Mouse (Mus musculus) heart, postnatal 25 days (tissue): Measurements from ENCODE around the gene Gm960. TPM values are rescaled to one million over a fixed set of nuclear protein-coding genes. Genes with fewer than 3 reads are reported as not detected.

Experiments used
- DNase-seq: peaks from one replicate; pipeline ENCODE4 v3.0.0; 2022; ENCODE audit warnings: low spot score
- intact Hi-C: fragments of 180-260 bp; cut with DNase I; formaldehyde crosslinking; loops from one replicate; pipeline ENCODE4 v1.15.1; 2025
- total RNA-seq, 2 experiments: library from RNA; stranded (reverse); gene quantifications; 2 replicates each; pipeline ENCODE4 v1.2.3; 2021

Gm960 gene
- total RNA-seq, 2 experiments from 2014 or later = not detected

DNA sequence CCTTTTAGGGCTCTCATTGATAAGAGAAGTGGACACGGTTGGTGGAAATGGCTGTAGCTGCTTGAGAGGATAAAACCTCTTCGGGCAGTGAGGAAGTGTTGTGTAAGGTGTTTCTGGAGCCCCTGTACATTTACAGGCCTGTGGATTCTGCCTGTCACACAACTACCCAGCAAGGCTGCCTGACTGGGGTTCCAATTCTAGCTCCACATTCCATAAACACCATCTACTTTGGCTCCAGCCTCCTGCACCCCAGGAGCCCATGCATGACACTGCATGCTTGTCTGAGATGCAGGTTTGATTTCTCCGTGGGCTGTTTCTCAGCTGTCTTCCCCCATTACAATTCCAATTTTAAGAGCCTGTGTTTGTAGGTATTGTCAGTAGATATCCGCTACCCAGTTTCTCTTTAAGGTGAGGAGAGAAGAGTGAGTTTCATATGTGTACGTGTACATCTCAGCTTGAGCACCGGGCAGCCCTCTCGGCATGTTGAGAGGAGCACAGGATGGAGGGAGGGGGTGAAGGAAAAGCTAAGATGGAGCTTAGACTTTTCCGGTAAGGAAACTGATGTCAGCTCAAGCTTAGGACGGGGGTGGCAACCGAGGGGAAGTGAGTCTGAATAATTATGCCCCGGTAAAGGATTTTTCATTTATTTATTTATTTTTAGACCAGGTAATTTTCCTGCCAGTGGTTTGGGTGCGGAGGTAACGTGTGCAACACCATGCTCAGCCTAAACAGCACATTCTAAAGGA lies 14.5 kb upstream of the Gm960 start:
- DNase-seq = no peak
- intact Hi-C loops = no loop called here

DNA sequence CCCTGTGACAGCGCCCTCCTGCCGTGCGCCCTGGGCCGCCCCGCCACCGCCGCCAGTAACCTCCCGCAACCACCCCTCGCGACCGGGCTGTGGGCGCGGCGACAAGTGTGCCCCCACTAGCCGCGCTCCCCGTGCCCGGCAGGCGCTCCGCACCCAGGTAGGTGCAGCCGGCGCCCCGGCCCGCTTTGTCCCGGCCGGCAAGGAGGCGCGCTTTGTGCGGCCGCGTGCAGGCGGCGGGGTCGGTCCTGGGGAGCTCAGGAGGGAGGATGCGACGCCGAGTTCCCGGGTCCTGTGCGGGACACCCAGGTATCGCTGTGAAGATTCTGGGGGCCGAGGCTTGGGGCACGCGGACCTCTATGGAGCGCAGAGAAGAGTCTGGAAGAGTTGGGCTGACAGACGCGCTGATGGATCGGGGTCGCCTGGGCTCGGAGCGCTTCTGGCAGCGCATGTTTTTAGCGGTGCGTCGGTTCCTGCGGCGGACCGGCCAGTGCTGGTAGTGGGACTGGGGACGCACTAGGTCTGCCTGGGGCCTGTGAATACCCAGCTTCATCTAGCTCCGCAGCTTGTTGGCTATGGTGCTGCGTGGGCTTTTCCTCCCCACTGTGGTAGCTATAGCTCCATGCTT lies 13.8 kb upstream of the Gm960 start:
- intact Hi-C loops = no loop called here
- no peak for DNase-seq

DNA sequence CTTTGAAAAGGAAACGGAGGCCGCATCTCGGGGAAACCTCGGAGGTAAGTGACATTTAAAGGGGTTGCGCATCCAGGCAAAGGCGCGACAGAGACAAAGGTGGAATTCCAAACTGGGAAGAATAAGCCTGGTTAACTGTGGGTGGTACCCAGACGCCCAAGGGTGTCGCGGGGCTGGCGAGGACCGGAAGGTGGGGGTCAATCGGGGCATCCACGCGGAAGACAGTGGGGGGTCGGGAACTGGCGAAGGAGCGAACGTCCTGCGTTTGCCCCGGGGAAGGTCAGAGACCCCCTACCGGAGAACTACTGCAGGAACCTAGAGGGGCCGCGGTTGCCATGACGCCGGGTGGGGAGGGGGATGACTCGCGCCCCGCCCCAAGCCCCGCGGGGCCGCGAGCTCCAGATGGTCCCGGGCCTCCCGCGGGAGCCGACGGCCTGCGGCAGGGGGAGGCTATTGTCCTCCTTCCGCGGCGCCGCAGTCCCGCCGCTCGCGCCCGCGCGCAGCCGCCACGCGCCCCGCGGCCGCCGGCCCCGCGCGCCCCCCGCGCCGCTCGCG lies 13.2 kb upstream of the Gm960 start:
- DNase-seq = no peak
- intact Hi-C loops = no loop called here

DNA sequence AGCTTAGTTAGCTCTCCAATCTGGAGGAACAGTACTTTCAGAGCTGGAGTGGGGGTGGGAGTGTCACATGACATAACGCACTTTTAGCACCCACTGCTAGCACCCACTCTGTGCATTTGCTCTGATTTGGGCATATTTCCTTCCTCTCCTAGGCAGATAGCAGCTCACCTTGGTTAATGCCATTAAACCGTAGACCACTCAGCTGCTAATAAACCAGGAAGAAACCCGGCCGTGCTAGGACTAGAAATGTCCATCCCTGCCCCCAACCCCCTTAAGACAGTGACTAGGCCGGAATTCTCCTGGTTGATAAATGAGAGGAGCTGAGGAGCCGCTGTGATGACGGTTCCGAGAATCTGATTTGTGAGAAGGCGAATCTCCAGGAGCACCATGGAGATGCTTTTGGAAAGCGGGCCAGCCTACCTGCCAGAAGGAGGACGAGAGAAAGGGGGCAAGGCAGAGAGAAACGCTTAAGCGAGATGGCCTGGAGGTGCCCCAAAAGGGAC lies 12.7 kb upstream of the Gm960 start, which contains the start of gene Sptbn2:
Sptbn2 (plus strand) TSS at position 70 of the 503 bp plus-strand sequence.
- no peak for DNase-seq
- intact Hi-C loops = no loop called here

DNA sequence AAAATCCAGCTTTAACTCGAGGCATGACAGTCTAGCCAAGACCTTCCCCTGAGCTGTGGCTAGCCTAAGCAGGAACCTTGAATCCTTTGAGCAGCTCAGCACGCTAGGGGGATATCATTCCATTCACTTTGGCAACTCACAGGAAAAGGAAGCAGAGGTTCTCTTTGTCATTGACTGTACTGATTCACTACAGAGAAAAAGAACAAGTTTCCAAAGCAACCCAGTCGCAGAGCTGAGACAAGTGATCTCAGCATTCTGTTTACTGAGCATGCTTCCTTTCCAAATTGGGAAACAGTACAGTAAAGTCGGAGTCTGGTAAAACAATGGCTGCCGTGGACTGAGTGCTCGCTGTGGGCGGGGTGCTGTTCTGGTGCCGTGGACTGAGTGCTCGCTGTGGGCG lies 10.3 kb upstream of the Gm960 start:
- intact Hi-C loops = no loop called here
- DNase-seq = no peak

DNA sequence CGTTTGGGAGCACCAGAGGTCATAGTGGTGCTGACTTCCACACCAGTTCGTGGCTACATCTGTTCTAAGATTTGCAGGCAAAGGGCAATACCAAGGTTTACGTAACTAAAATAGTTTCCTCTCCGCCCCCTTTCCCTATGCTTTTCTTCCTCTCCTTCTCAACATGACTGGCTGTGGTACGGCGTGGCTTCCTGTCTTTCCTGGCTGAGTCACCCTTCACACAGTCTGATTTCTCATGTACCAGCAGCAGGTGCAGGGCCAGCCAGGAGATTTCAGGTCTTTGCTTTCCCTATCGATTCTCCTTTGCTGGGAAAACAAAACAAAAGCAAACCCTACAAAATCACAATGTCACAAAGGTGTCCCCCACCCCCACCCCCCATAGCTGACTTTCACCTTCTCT lies 2.8 kb upstream of the Gm960 start:
- no peak for DNase-seq
- intact Hi-C loops = no loop called here

DNA sequence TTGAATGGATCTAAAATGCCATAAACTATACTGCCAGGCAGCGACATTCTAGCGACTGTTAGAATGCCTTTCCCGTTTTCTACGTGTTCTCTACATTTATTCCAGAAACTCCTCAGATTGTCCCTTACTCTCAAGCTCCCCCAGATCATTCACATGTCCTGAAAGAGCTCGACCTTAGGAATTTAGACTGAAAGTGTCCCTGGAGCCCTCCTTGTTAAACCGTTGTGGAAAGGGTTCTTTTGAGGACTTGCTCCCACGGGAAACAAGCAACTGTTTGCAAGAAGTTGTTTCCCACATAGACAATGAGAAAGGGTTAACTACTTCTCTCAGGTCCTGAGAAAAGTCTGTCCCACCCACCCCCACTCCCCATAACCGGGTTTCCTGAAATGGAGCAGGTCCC lies 2.2 kb upstream of the Gm960 start:
- intact Hi-C loops = no loop called here
- DNase-seq = no peak

DNA sequence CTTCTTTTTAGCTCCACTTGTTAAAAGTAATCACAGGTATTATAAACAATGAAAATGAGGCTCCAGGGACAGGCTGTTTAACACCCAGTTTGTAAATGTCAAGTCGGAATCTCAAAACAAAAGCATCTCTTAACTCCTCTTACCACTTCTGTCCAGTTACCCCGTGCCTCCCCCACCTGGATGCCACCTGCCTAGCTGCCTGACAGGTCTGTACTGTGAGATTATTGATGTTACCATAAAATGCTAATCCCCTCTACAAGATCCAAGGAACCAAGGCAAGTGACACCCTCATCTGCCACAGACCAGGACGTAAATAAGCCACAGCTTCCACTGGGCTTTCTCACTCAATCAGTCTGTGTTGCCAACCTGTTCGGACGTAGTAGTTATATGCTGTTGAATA lies 1.4 kb upstream of the Gm960 start:
- DNase-seq = no peak
- intact Hi-C loops = no loop called here

DNA sequence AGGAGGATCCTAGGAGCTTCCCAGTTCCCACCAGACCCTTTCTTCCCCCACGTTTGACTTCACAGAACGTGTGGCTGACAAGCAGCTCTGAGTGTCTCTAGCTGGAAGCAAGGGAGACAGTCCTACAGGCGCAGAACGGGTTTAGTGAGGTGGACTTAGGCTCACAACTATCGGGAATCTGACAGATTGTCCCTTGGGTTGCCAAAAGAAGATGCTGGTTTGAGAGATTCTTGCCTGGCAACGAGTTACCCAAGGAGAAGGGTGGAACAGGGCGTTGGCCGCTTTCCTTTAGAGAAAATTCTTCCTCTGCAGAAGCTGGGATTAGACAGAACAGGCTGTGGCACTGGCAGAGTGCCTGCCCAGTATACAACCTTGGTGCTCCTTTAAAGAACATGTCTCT lies 388 bp upstream of the Gm960 start:
- DNase-seq = no peak
- intact Hi-C loops = no loop called here

DNA sequence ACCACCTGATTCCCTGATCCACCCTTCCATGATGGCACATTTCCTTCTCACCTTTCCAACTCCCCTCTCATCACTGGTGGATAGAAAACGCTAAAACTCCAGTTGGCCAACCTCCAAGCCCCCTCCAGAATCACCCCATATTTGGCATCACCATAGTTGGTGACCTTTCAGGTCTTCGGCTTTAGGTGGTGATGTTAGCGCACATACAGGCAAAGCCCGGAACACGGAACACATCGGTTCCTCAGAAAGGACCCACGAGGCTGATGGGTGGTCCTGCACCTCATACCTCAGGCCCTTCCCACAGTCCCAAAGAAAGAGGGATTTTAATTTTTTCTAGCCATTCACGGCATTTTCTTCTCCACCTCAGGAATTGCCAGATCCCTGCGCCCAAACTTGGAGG lies 747 bp downstream of the Gm960 start:
- DNase-seq = no peak
- intact Hi-C loops = no loop called here

DNA sequence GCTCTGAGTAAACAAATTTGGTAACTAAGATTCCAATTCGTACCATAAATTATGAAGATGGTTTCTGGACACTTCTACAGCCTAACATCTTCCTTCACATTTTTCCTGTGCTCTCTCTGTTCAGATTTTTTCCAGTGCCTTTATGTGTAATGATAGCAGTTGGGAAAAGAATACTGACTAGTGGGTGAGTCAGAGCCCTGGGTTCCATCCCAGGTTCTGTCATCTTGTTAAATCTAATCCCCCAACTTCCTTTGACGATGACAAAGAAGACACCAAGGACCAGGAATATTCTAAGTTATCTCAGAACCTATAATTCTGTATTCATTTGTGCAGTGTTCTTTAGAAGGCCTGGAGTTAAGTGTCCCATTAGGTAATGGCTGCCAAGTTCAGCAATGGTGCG lies 1.3 kb downstream of the Gm960 start:
- intact Hi-C loops = no loop called here

DNA sequence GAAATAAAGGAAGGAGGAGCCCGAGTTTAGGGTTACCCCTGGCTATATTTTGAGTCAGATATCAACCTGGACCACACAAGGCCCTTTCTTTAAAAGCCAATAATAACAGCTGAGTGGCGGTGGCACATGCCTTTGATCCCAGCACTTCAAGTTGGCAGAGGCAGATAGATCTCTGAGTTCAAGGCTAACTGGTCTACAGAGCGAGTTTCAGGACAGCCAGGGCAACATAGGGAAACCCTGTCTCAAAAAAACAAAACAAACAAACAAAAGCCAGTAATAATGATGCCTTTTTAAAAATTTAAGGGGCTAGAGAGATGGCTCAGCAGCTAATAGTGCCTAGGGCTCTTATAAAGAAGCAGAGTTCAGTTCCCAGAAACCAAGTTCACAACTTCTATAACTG lies 4.1 kb downstream of the Gm960 start:
- DNase-seq = no peak

More for the DNA sequence above, 1.3 kb downstream of the Gm960 start:
- no peak for DNase-seq

DNA sequence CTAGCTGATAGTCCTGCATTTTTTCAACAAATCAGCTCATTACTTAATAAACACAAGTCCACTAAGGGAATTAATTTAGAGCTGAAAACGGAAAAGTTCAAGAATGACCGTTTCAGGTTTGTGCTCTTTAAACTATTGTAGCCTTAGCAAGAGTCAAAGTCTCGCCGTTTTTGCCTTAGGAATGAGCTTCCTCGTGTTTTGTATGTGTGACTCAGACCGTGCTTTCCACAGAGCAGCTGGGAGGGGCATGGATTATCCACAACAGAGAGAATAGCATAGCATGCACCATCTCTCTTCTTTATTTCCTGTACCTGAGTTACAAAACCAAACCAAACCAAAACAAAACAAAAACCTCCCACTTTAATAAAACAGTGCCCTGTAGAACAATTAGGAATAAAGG lies 26.1 kb downstream of the Gm960 start:
- DNase-seq = no peak
- intact Hi-C loops = no loop called here

More for the DNA sequence above, 4.1 kb downstream of the Gm960 start:
- intact Hi-C loops = no loop called here

DNA sequence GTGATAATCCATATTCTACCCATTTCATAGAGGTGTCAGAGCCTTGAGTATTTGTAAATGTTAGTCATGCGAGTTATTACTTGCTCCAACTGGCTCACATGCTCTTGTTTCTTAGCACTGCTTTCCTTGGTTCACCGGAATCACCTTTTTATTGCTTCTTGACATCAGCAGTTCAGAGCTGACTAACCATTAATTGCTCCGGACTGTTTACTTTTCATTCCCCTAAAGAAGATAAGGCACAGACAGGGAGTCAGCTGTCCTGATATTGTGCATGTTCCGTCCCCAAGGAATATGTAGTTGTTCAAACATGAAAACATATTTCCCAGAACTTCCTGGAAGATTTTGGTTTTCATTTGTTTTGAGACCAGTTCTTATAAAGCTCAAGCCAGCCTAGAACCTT lies 27.7 kb downstream of the Gm960 start:
- intact Hi-C loops = no loop called here
- no peak for DNase-seq

DNA sequence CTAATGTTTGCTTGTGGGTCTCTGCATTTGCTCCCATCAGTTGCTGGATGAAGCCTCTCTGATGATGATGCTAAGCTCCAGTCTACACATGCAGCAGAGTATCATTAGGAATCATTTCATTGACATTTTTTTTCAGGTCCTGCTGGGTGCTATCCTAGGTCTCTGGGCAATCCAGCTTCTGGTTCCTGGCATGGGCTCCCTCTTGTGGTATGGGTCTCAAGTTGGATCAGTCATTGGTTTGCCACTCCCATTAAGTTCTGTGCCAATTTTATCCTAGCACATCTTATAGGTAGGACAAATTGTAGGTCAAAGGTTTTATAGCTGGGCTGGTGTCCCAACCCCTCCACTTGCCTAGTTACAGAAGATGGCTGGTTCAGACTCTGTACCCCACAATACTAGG lies 31.7 kb downstream of the Gm960 start:
- no peak for DNase-seq
- intact Hi-C loops = no loop called here

DNA sequence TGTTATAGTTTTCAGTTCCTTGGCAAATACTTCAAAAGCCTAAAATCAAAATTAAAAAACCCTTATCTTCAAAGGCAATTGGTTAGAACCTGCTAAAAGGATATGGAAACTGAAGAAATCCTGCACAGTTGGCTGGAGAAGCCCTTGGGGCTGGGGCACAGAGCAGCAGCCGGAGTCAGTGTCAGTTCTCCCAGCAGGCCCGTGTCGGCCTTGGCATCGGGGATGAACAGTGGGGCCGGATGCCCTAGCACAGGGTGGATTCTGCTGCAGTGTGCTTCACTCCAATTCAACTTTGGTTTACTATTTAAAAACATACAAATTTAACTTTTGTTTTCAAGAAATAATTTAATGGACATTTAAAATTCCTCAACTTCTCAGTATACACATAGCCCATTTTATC lies 40.3 kb downstream of the Gm960 start:
- no peak for DNase-seq
- intact Hi-C loops = no loop called here

DNA sequence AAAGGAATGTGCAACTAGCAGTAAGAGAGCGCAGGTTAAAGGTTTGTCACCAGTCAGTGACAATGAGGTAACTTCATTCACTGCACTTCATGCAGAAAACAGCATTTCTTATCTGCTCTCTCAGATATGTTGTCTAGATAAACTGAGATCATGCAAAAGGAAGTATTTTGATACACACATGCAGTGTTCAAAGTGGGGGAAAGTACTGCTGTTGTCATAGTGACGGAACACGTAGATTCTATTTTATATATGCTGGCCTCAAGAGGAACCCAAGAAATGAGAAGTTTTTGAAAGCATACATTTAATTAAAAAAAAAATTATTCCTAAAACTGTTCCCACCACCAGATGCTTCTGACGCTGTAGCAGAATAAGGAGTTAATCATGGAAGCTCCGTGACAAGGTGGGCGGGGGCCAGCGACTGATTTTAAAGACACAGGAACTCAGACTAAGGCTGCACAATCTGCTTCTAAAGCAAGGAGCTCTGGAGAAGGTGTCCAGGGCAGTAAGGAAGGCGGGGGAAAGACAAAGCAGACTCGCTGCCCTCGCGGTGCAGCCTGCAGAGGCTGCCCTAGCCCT lies 51.5 kb downstream of the Gm960 start:
- intact Hi-C loops = no loop called here

DNA sequence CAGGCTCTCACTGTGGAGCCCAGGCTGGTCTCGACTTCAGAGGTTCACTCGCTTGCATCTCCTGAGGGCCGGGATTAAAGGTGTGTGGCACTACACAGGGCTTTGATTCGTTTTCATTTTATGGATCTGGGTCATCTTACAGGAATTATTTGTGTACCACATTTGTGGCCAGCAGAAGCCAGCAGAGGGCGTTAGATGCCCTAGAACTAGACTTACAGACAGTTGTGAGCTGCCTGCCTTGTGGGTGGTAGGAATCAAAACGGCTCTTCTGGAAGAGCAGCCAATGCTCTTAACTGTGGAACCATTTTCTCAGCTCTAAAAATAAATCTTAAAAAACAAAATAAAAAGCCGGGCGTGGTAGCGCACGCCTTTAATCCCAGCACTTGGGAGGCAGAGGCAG lies 54.2 kb downstream of the Gm960 start:
- no peak for DNase-seq
- intact Hi-C loops = no loop called here

More for the DNA sequence above, 51.5 kb downstream of the Gm960 start:
- no peak for DNase-seq

DNA sequence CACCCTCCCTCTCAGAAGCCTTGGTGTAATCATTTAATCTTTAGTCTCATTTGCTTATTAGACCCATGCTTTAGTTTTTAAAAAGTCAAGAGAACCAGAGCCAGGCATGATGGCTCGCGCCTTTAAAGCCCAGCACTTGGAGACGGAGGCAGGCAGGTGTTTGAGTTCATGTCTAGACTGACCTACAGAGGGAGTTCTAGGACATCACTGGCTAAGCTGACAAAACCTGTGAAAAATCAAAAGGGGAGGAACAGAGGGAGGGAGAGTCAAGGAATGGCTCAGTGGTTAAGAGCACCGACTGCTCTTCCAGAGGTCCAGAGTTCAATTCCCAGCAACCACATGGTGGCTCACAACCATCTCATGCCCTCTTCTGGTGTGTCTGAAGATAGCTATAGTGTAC lies 62.5 kb downstream of the Gm960 start:
- intact Hi-C loops = no loop called here
- no peak for DNase-seq

DNA sequence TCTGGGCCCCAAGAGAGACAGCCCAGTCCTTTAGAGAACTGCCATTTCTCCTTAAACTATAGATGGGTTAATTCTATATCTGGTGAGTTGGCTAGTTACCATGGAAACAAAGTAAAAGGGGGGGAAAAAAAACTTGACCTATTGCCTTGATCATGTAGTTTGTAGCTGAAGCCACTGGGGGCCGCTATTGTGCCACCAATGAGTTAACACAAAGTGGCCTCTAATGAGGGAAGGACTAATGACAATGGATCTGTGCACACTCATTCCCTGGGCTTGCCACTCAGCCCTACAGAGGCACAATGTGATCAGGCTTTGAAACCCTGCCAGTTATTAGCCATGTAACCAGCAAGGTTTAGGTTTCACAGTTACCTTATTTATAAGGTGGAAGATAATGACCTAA lies 69.6 kb downstream of the Gm960 start:
- DNase-seq = no peak
- intact Hi-C loops = loop anchor here (2.0 to 10.0 kb wide), 3 partner anchors 114 to 366 kb away; partner anchors contain the start of genes Ccdc87, Ccs and Npas4
